Mouse (Mus musculus): Measurements from ENCODE around the gene Mrps22. TPM values are rescaled to one million over a fixed set of nuclear protein-coding genes. Genes with fewer than 3 reads are reported as not detected.

Mrps22 gene
- polyA plus RNA-seq, 1 experiment from 2014 or later: 51.0 TPM

DNA sequence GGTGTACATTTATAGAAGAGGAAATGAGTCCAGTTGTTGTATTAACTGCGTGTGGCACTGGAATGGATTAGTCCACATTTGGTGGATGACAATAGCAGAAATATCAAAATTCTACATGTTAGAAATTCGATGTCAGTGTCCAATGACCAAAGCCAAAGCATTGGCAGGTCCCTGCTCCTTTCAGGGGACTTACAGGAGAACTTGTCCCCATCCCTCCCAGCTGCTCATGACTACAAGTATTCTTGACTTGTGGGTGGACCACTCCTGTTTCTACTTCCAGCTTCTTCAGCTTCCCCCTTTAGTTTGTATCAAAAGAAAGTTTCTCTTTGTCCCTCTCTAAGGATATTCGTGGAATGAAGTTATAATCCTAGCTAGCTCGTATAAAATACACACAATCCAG, 3.4 kb upstream of the Mrps22 start:
- DNase-seq (no peak), ATAC-seq (ENCODE audit: insufficient read depth) (no peak)
- no peak overlapping the region for H3K9ac ChIP-seq
- no peaks in the 10 kb centered on the region for H3K36me3 ChIP-seq (ENCODE audit: insufficient read depth)
- H3K27me3 ChIP-seq (ENCODE audit: insufficient read depth, low read length): no peaks in the 10 kb centered on the region
- H3K4me2 ChIP-seq: no peak overlapping the region
- H3K27ac ChIP-seq (ENCODE audit: low read depth): no peak overlapping the region
- WGBS: 69% methylated on average over 4 of the region's 4 CpGs
- TF ChIP-seq CTCF (IDR thresholded peaks at IDR 0.05; ENCODE audit: low read depth): no peak
- no peaks in the 10 kb centered on the region for H3K9me3 ChIP-seq (ENCODE audit: low read depth, low read length)
- no peak overlapping the region for H3K4me3 ChIP-seq (ENCODE audit: low read depth, low read length)
- H3K4me1 ChIP-seq (ENCODE audit: insufficient read depth): peaks cover 7% of the 10 kb centered on the region; the same call in 1 of the 2 replicates

DNA sequence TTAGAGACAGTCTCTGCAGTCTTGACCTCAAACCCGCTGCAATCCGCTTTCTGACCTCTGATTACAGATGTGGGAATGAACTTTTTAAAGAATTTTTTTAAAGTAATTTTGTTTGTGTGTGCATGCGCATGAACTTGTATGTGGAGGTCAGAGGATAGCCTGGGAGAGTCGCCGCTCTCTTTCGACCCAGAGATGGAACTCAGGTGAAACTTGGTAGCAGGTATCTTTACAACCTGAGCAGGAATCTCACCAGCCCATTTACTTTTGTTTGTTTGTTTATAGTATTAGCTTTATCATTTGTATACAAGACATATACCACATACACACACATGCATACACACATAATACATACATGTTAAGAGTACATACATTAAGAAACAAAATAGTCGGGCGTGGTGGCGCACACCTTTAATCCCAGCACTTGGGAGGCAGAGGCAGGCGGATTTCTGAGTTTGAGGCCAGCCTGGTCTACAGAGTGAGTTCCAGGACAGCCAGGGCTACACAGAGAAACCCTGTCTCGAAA, 438 bp upstream of the Mrps22 start:
- Histone ChIP-seq H3K36me3 (ENCODE audit: insufficient read depth) (peaks cover 17% of the 10 kb centered on the region), H3K27ac (ENCODE audit: low read depth) (no peak overlapping the region), H3K4me3 (ENCODE audit: low read depth, low read length) (peak overlapping the region; percentile 92), H3K27me3 (ENCODE audit: insufficient read depth, low read length) (no peaks in the 10 kb centered on the region), H3K9ac (peak overlapping the region; percentile 67), H3K9me3 (ENCODE audit: low read depth, low read length) (no peaks in the 10 kb centered on the region), H3K4me1 (ENCODE audit: insufficient read depth) (peaks cover 7% of the 10 kb centered on the region; the same call in 1 of the 2 replicates), H3K4me2 (peak overlapping the region; percentile 77)
- DNase-seq: no peak
- no peak for TF ChIP-seq CTCF (IDR thresholded peaks at IDR 0.05; ENCODE audit: low read depth)
- ATAC-seq (ENCODE audit: insufficient read depth): peak; percentile 33
- WGBS: 51% methylated on average over 11 of the region's 11 CpGs

DNA sequence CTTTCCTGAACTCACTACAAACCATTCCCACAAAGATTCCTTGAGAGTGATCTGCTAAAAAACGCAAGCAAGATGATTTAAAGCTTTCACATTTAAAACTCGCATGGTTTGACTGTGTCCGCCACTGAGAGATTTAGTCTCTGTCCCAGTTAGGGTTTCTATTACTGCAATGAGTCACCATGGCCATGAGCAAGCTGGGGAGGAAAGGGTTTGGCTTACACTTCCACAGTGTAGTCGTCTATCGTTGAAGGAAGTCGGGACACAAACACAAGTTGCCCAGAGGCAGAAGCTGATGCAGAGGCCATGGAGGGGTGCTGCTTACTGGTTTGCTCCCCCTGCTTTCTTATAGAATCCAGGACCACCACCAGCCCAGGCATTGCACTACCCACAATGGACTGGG, 1.4 kb downstream of the Mrps22 start:
- DNase-seq (no peak), ATAC-seq (ENCODE audit: insufficient read depth) (no peak)
- peaks cover 7% of the 10 kb centered on the region; the same call in 1 of the 2 replicates for H3K4me1 ChIP-seq (ENCODE audit: insufficient read depth)
- H3K4me3 ChIP-seq (ENCODE audit: low read depth, low read length): peak overlapping the region; percentile 92; the same call in 1 of the 2 replicates
- no peak overlapping the region for H3K27ac ChIP-seq (ENCODE audit: low read depth)
- peaks cover 31% of the 10 kb centered on the region for H3K36me3 ChIP-seq (ENCODE audit: insufficient read depth)
- 84% methylated on average over 6 of the region's 6 CpGs for WGBS
- H3K4me2 ChIP-seq: peak overlapping the region; percentile 77
- H3K27me3 ChIP-seq (ENCODE audit: insufficient read depth, low read length): no peaks in the 10 kb centered on the region
- H3K9ac ChIP-seq: no peak overlapping the region
- TF ChIP-seq CTCF (IDR thresholded peaks at IDR 0.05; ENCODE audit: low read depth): no peak
- H3K9me3 ChIP-seq (ENCODE audit: low read depth, low read length): no peaks in the 10 kb centered on the region

DNA sequence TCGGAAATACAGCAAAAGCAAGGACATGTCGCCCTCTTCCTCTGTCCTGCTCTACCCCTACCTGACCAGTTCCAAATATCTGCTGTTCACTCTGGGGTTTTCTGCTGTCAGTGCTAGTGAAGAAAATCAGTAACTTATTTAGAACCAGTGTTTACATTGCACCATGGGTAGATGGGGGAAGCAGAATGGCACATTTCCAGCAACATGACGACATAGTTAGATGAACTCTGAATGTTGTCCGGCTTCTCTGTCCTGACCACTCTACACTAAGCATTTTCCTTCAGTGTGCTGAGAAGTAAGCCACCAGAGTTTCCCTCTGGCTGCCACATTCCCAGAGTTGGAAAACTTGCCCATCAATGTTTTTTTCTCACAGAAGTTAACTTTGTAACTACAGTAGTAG, 17.6 kb downstream of the Mrps22 start:
- ATAC-seq (ENCODE audit: insufficient read depth): no peak
- Histone ChIP-seq H3K4me1 (ENCODE audit: insufficient read depth) (no peaks in the 10 kb centered on the region), H3K27me3 (ENCODE audit: insufficient read depth, low read length) (no peaks in the 10 kb centered on the region), H3K36me3 (ENCODE audit: insufficient read depth) (peaks cover 91% of the 10 kb centered on the region), H3K9ac (no peak overlapping the region), H3K27ac (ENCODE audit: low read depth) (no peak overlapping the region), H3K9me3 (ENCODE audit: low read depth, low read length) (no peaks in the 10 kb centered on the region), H3K4me3 (ENCODE audit: low read depth, low read length) (no peak overlapping the region), H3K4me2 (no peak overlapping the region)
- no peak for TF ChIP-seq CTCF (IDR thresholded peaks at IDR 0.05; ENCODE audit: low read depth)
- 78% methylated on average over 4 of the region's 4 CpGs for WGBS
- DNase-seq: peak; percentile 20

DNA sequence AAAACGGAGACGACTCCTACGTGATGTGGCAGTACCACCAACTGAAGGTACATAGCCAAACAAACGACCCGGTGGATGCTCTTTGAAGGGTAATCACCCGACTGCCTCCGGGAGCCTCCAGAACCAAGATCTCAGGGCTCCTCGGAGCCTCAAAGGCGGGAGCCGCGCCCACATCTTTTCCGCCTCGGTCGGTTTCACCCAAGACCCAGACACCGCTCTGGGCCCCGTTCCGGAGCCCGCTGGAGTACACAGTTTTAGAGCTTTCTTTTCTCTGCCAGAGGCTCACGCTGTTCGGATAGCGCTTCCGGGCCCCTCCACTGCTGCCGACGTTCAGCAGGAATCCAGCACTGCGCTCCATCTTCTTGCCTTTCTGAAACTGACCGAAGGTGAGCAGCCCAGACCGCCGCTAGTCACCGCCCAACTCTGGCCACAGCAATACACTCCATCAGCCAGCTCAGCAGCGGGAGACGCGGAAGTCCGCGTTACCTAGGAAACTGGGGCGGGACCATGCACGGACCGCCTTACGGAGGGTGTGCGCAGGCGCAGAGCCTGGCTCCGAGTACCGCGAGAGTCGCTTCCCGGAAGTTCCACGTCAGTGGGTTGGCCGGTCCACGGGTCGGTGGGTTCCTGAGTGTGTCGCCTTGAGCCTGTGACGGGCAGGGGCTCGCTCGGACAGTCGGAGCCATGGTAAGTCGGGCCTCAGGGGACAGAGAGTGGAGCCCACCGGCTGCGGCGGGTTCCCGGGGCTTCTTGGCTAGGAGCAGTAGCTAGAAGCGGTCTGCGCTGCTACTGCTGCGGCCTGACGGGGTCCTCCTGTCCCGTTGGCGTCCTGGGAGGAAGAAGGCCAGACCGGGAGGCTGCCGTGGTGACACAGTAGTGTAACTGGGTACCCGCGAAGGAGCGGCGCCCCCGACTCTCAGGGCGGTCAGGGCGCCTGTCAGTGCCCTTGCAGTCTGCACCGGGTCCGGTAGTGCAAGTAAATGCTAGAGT, 38.0 kb downstream of the Mrps22 start, which contains the start of gene Copb2:
Copb2 (plus strand) TSS at position 585 of the 990 bp plus-strand sequence.
- Histone ChIP-seq H3K36me3 (ENCODE audit: insufficient read depth) (peaks cover 10% of the 10 kb centered on the region; the same call in 1 of the 2 replicates), H3K27me3 (ENCODE audit: insufficient read depth, low read length) (no peaks in the 10 kb centered on the region), H3K9me3 (ENCODE audit: low read depth, low read length) (no peaks in the 10 kb centered on the region), H3K27ac (ENCODE audit: low read depth) (peak within 1 kb of the TSS; percentile 77), H3K4me3 (ENCODE audit: low read depth, low read length) (peak within 1 kb of the TSS; percentile 98), H3K4me2 (peak within 1 kb of the TSS; percentile 84), H3K4me1 (ENCODE audit: insufficient read depth) (peaks cover 8% of the 10 kb centered on the region; the same call in 1 of the 2 replicates), H3K9ac (peak within 1 kb of the TSS; percentile 93)
- DNase-seq (peak; percentile 100), ATAC-seq (ENCODE audit: insufficient read depth) (peak; percentile 100)
- under 1% methylated on average over 76 of the region's 76 CpGs for WGBS
- TF ChIP-seq CTCF (IDR thresholded peaks at IDR 0.05; ENCODE audit: low read depth): no peak

DNA sequence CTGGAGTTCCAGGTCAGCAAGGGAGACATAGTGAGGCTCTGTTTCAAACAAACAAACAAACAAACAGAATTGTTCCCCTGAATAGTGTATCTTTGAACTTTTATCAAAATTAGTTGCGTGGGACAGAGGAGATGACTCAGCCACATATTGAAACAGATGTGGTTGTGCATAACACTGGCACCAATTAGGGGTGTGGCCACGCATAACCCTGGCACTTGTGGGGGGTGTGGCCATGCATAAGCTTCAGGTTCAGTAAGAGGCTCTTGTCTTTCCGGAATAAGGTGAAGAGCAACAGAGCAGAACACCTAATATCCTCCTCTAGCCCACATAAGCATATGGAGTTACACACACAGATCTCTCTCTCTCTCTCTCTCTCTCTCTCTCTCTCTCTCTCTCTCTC, 57.4 kb downstream of the Mrps22 start:
- no peaks in the 10 kb centered on the region for H3K36me3 ChIP-seq (ENCODE audit: insufficient read depth)
- no peak for ATAC-seq (ENCODE audit: insufficient read depth)
- no peak overlapping the region for H3K9ac ChIP-seq
- H3K4me2 ChIP-seq: no peak overlapping the region
- 70% methylated on average over 3 of the region's 3 CpGs for WGBS
- H3K4me3 ChIP-seq (ENCODE audit: low read depth, low read length): no peak overlapping the region
- no peaks in the 10 kb centered on the region for H3K4me1 ChIP-seq (ENCODE audit: insufficient read depth)
- no peaks in the 10 kb centered on the region for H3K27me3 ChIP-seq (ENCODE audit: insufficient read depth, low read length)
- no peaks in the 10 kb centered on the region for H3K9me3 ChIP-seq (ENCODE audit: low read depth, low read length)
- no peak overlapping the region for H3K27ac ChIP-seq (ENCODE audit: low read depth)
- no peak for DNase-seq
- no peak for TF ChIP-seq CTCF (IDR thresholded peaks at IDR 0.05; ENCODE audit: low read depth)

Other genes with a start within 250 kb of the Mrps22 start
- 128 and 132 TPM in 2 replicates for gene Rbp1, start 178.7 kb downstream of the Mrps22 start, polyA plus RNA-seq (2014; fragmentation: Nextera tagmentation; extraction: Ambion mirVana)
- gene Rbp2, start 115.5 kb downstream of the Mrps22 start, polyA plus RNA-seq (2014; fragmentation: Nextera tagmentation; extraction: Ambion mirVana): 0.43 TPM in 1 of 2 replicates, not detected in the other
- gene Copb2, start 37.9 kb downstream of the Mrps22 start, polyA plus RNA-seq (2014; fragmentation: Nextera tagmentation; extraction: Ambion mirVana): 186 and 196 TPM in 2 replicates
- gene Prr23a1, start 240.8 kb upstream of the Mrps22 start, polyA plus RNA-seq (2014; fragmentation: Nextera tagmentation; extraction: Ambion mirVana): not detected in 2 replicates